Mouse (Mus musculus): ENCODE data around the gene Actl11. TPM values are rescaled to one million over a fixed set of nuclear protein-coding genes. Genes with fewer than 3 reads are reported as not detected.
A peak's percentile ranks its signal among the peaks of the same experiment; 100 is the strongest.

Actl11 gene
- polyA plus RNA-seq (2015; fragmentation: Nextera tagmentation; extraction: Ambion mirVana) = not detected in 2 replicates

GRCm38 (mm10) chr9:107928169-107928568 lies at the start of gene Actl11:
Actl11 (plus strand) TSS chr9:107928469.
- no peak within 1 kb of the TSS for H3K4me2 ChIP-seq

GRCm38 (mm10) chr9:107880411-107880810 lies 47.9 kb upstream of the Actl11 start:
- no peak for ATAC-seq (replicated peaks; ENCODE audit: insufficient number of reproducible peaks, insufficient read depth, low FRiP score, low read depth)
- no peaks in the 10 kb centered on the region for H3K36me3 ChIP-seq
- no peak overlapping the region for H3K4me2 ChIP-seq
- H3K9ac ChIP-seq = no peak overlapping the region
- no peaks in the 10 kb centered on the region for H3K9me3 ChIP-seq (replicated peaks)
- WGBS = 63% methylated on average over 4 of the region's 4 CpGs
- H3K27ac ChIP-seq = no peak overlapping the region
- no peaks in the 10 kb centered on the region for H3K27me3 ChIP-seq
- H3K4me3 ChIP-seq = no peak overlapping the region
- H3K4me1 ChIP-seq (replicated peaks) = no peaks in the 10 kb centered on the region

More at GRCm38 (mm10) chr9:107928169-107928568, at the start of gene Actl11:
- H3K4me1 ChIP-seq (replicated peaks) = peaks cover 46% of the 10 kb centered on the region
- no peak within 1 kb of the TSS for H3K27ac ChIP-seq
- H3K27me3 ChIP-seq = no peaks in the 10 kb centered on the region
- H3K4me3 ChIP-seq = no peak within 1 kb of the TSS
- no peak within 1 kb of the TSS for H3K9ac ChIP-seq
- no peak for ATAC-seq (replicated peaks; ENCODE audit: insufficient number of reproducible peaks, insufficient read depth, low FRiP score, low read depth)
- 71% methylated on average over 3 of the region's 3 CpGs for WGBS
- no peaks in the 10 kb centered on the region for H3K36me3 ChIP-seq
- no peaks in the 10 kb centered on the region for H3K9me3 ChIP-seq (replicated peaks)

GRCm38 (mm10) chr9:107887804-107888266 lies 40.4 kb upstream of the Actl11 start, which contains the start of gene Mon1a:
Mon1a (plus strand) TSS chr9:107888151.
- Histone ChIP-seq H3K4me2 (peak within 1 kb of the TSS; percentile 85), H3K9me3 (replicated peaks) (no peaks in the 10 kb centered on the region), H3K4me3 (peak within 1 kb of the TSS; percentile 88), H3K4me1 (replicated peaks) (peaks cover 12% of the 10 kb centered on the region; the same call in 1 of the 2 replicates), H3K36me3 (no peaks in the 10 kb centered on the region), H3K27ac (peak within 1 kb of the TSS; percentile 66), H3K27me3 (no peaks in the 10 kb centered on the region; the same call in 1 of the 2 replicates), H3K9ac (peak within 1 kb of the TSS; percentile 84)
- ATAC-seq (replicated peaks; ENCODE audit: insufficient number of reproducible peaks, insufficient read depth, low FRiP score, low read depth) = peak; percentile 97
- under 1% methylated on average over 28 of the region's 28 CpGs for WGBS

- H3K36me3 ChIP-seq = no peaks in the 10 kb centered on the region
- H3K4me2 ChIP-seq = peak overlapping the region; percentile 85
- H3K9me3 ChIP-seq (replicated peaks) = no peaks in the 10 kb centered on the region
- H3K27me3 ChIP-seq = no peaks in the 10 kb centered on the region; the same call in 1 of the 2 replicates
- ATAC-seq (replicated peaks; ENCODE audit: insufficient number of reproducible peaks, insufficient read depth, low FRiP score, low read depth) = peak; percentile 25
- H3K27ac ChIP-seq = peak overlapping the region; percentile 66
- peak overlapping the region; percentile 84 for H3K9ac ChIP-seq
- H3K4me1 ChIP-seq (replicated peaks) = peaks cover 12% of the 10 kb centered on the region; the same call in 1 of the 2 replicates
- under 1% methylated on average over 18 of the region's 18 CpGs for WGBS
- H3K4me3 ChIP-seq = peak overlapping the region; percentile 88
These were observed 39.9 kb upstream of the Actl11 start for GRCm38 (mm10) chr9:107888267-107888850.

- Histone ChIP-seq H3K4me3 (no peak overlapping the region), H3K27me3 (no peaks in the 10 kb centered on the region; the same call in 1 of the 2 replicates), H3K27ac (no peak overlapping the region), H3K9ac (no peak overlapping the region), H3K4me2 (no peak overlapping the region), H3K36me3 (no peaks in the 10 kb centered on the region), H3K4me1 (replicated peaks) (peaks cover 12% of the 10 kb centered on the region; the same call in 1 of the 2 replicates), H3K9me3 (replicated peaks) (no peaks in the 10 kb centered on the region)
- WGBS = 71% methylated on average over 6 of the region's 6 CpGs
- no peak for ATAC-seq (replicated peaks; ENCODE audit: insufficient number of reproducible peaks, insufficient read depth, low FRiP score, low read depth)
These were observed 38.0 kb upstream of the Actl11 start for GRCm38 (mm10) chr9:107890260-107890659.

GRCm38 (mm10) chr9:107891023-107891422 lies 37.2 kb upstream of the Actl11 start:
- H3K27me3 ChIP-seq = no peaks in the 10 kb centered on the region; the same call in 1 of the 2 replicates
- no peaks in the 10 kb centered on the region for H3K9me3 ChIP-seq (replicated peaks)
- no peak overlapping the region for H3K4me2 ChIP-seq
- no peak overlapping the region for H3K27ac ChIP-seq
- no peak for ATAC-seq (replicated peaks; ENCODE audit: insufficient number of reproducible peaks, insufficient read depth, low FRiP score, low read depth)
- WGBS = 100% methylated on average over 1 of the region's 1 CpGs
- no peak overlapping the region for H3K4me3 ChIP-seq
- H3K9ac ChIP-seq = no peak overlapping the region
- peaks cover 12% of the 10 kb centered on the region; the same call in 1 of the 2 replicates for H3K4me1 ChIP-seq (replicated peaks)
- no peaks in the 10 kb centered on the region for H3K36me3 ChIP-seq

GRCm38 (mm10) chr9:107898563-107898962 lies 29.7 kb upstream of the Actl11 start:
- no peaks in the 10 kb centered on the region for H3K9me3 ChIP-seq (replicated peaks)
- H3K27me3 ChIP-seq = peaks cover 24% of the 10 kb centered on the region
- peaks cover 7% of the 10 kb centered on the region for H3K4me1 ChIP-seq (replicated peaks)
- no peak overlapping the region for H3K4me3 ChIP-seq
- H3K36me3 ChIP-seq = peaks cover 3% of the 10 kb centered on the region; the same call in 1 of the 2 replicates
- no peak overlapping the region for H3K4me2 ChIP-seq
- no peak overlapping the region for H3K9ac ChIP-seq
- WGBS = 82% methylated on average over 10 of the region's 10 CpGs
- ATAC-seq (replicated peaks; ENCODE audit: insufficient number of reproducible peaks, insufficient read depth, low FRiP score, low read depth) = no peak
- H3K27ac ChIP-seq = no peak overlapping the region

- no peak overlapping the region for H3K4me3 ChIP-seq
- no peak for ATAC-seq (replicated peaks; ENCODE audit: insufficient number of reproducible peaks, insufficient read depth, low FRiP score, low read depth)
- H3K4me1 ChIP-seq (replicated peaks) = peaks cover 8% of the 10 kb centered on the region
These were observed 28.4 kb upstream of the Actl11 start for GRCm38 (mm10) chr9:107899855-107900254.

GRCm38 (mm10) chr9:107900840-107901626 lies 27.2 kb upstream of the Actl11 start:
- no peak for ATAC-seq (replicated peaks; ENCODE audit: insufficient number of reproducible peaks, insufficient read depth, low FRiP score, low read depth)
- WGBS = 11% methylated on average over 44 of the region's 44 CpGs
- H3K27ac ChIP-seq = no peak overlapping the region

More at GRCm38 (mm10) chr9:107899855-107900254, 28.4 kb upstream of the Actl11 start:
- Histone ChIP-seq H3K27ac (no peak overlapping the region), H3K9ac (no peak overlapping the region), H3K4me2 (no peak overlapping the region), H3K36me3 (peaks cover 3% of the 10 kb centered on the region; the same call in 1 of the 2 replicates), H3K9me3 (replicated peaks) (no peaks in the 10 kb centered on the region), H3K27me3 (peaks cover 24% of the 10 kb centered on the region)
- 72% methylated on average over 12 of the region's 12 CpGs for WGBS

GRCm38 (mm10) chr9:107901627-107901914 lies 26.7 kb upstream of the Actl11 start:
- Histone ChIP-seq H3K27me3 (peaks cover 24% of the 10 kb centered on the region), H3K9ac (no peak overlapping the region), H3K27ac (no peak overlapping the region), H3K9me3 (replicated peaks) (no peaks in the 10 kb centered on the region), H3K36me3 (peaks cover 3% of the 10 kb centered on the region; the same call in 1 of the 2 replicates), H3K4me1 (replicated peaks) (peaks cover 22% of the 10 kb centered on the region), H3K4me2 (peak overlapping the region; percentile 69), H3K4me3 (no peak overlapping the region)
- ATAC-seq (replicated peaks; ENCODE audit: insufficient number of reproducible peaks, insufficient read depth, low FRiP score, low read depth) = no peak
- WGBS = 25% methylated on average over 17 of the region's 17 CpGs

More at GRCm38 (mm10) chr9:107900840-107901626, 27.2 kb upstream of the Actl11 start:
- H3K4me3 ChIP-seq = peak overlapping the region; percentile 42
- peaks cover 3% of the 10 kb centered on the region; the same call in 1 of the 2 replicates for H3K36me3 ChIP-seq
- peak overlapping the region; percentile 11; the same call in 1 of the 2 replicates for H3K9ac ChIP-seq
- peaks cover 24% of the 10 kb centered on the region for H3K27me3 ChIP-seq
- peaks cover 16% of the 10 kb centered on the region for H3K4me1 ChIP-seq (replicated peaks)
- H3K9me3 ChIP-seq (replicated peaks) = no peaks in the 10 kb centered on the region
- H3K4me2 ChIP-seq = peak overlapping the region; percentile 69

GRCm38 (mm10) chr9:107904726-107905125 lies 23.5 kb upstream of the Actl11 start:
- Histone ChIP-seq H3K9ac (no peak overlapping the region), H3K4me2 (0 out of 2 replicates have a peak overlapping the region, but pooled peaks have one; percentile 9), H3K36me3 (peaks cover 3% of the 10 kb centered on the region; the same call in 1 of the 2 replicates), H3K4me1 (replicated peaks) (peaks cover 46% of the 10 kb centered on the region), H3K27me3 (peaks cover 21% of the 10 kb centered on the region), H3K27ac (0 out of 2 replicates have a peak overlapping the region, but pooled peaks have one; percentile 44), H3K9me3 (replicated peaks) (no peaks in the 10 kb centered on the region), H3K4me3 (no peak overlapping the region)
- ATAC-seq (replicated peaks; ENCODE audit: insufficient number of reproducible peaks, insufficient read depth, low FRiP score, low read depth) = no peak; the same call in 1 of the 2 replicates
- WGBS = 4% methylated on average over 4 of the region's 4 CpGs

Data from heart, embryonic 15.5 days (tissue).